Mouse (Mus musculus): Measurements from ENCODE around the gene Grid2. TPM values are rescaled to one million over a fixed set of nuclear protein-coding genes. Genes with fewer than 3 reads are reported as not detected.

Grid2 gene
- polyA plus RNA-seq, 1 experiment from 2014 or later: 3.3 TPM

GRCm38 (mm10) chr6:64607942-64608341 is 1352.3 kb downstream of the Grid2 start:
- Histone ChIP-seq H3K4me1 (replicated peaks) (no peaks in the 10 kb centered on the region), H3K4me3 (no peak overlapping the region), H3K9me3 (no peaks in the 10 kb centered on the region), H3K27ac (no peak overlapping the region), H3K27me3 (ENCODE audit: insufficient read depth, poor library complexity, severe bottlenecking) (no peaks in the 10 kb centered on the region), H3K36me3 (no peaks in the 10 kb centered on the region)
- WGBS: 31% methylated on average over 1 of the region's 1 CpGs
- peak; percentile 45 for DNase-seq (ENCODE audit: low spot score)

GRCm38 (mm10) chr6:64616843-64617242 is 1361.2 kb downstream of the Grid2 start:
- no peaks in the 10 kb centered on the region for H3K9me3 ChIP-seq
- no peak for DNase-seq (ENCODE audit: low spot score)
- no peaks in the 10 kb centered on the region for H3K36me3 ChIP-seq
- no peak overlapping the region for H3K27ac ChIP-seq
- 0 out of 2 replicates have a peak, but pooled peaks cover 14% of the 10 kb centered on the region for H3K4me1 ChIP-seq (replicated peaks)
- no peaks in the 10 kb centered on the region for H3K27me3 ChIP-seq (ENCODE audit: insufficient read depth, poor library complexity, severe bottlenecking)
- WGBS: 71% methylated on average over 4 of the region's 4 CpGs
- no peak overlapping the region for H3K4me3 ChIP-seq

- DNase-seq (ENCODE audit: low spot score): no peak
- Histone ChIP-seq H3K36me3 (no peaks in the 10 kb centered on the region), H3K27ac (no peak overlapping the region), H3K4me1 (replicated peaks) (0 out of 2 replicates have a peak, but pooled peaks cover 14% of the 10 kb centered on the region), H3K4me3 (no peak overlapping the region), H3K27me3 (ENCODE audit: insufficient read depth, poor library complexity, severe bottlenecking) (no peaks in the 10 kb centered on the region), H3K9me3 (no peaks in the 10 kb centered on the region)
- 75% methylated on average over 8 of the region's 8 CpGs for WGBS
Measured at GRCm38 (mm10) chr6:64617417-64618135, 1361.9 kb downstream of the Grid2 start.

GRCm38 (mm10) chr6:64623404-64623803 is 1367.7 kb downstream of the Grid2 start:
- no peak overlapping the region for H3K27ac ChIP-seq
- no peaks in the 10 kb centered on the region for H3K9me3 ChIP-seq
- 58% methylated on average over 3 of the region's 3 CpGs for WGBS
- no peaks in the 10 kb centered on the region for H3K27me3 ChIP-seq (ENCODE audit: insufficient read depth, poor library complexity, severe bottlenecking)
- H3K4me1 ChIP-seq (replicated peaks): no peaks in the 10 kb centered on the region
- DNase-seq (ENCODE audit: low spot score): no peak
- H3K4me3 ChIP-seq: no peak overlapping the region
- H3K36me3 ChIP-seq: no peaks in the 10 kb centered on the region

GRCm38 (mm10) chr6:64647661-64648060 is 1392.0 kb downstream of the Grid2 start:
- Histone ChIP-seq H3K27ac (0 out of 2 replicates have a peak overlapping the region, but pooled peaks have one; percentile 23), H3K9me3 (no peaks in the 10 kb centered on the region), H3K4me1 (replicated peaks) (peaks cover 31% of the 10 kb centered on the region), H3K27me3 (ENCODE audit: insufficient read depth, poor library complexity, severe bottlenecking) (no peaks in the 10 kb centered on the region), H3K4me3 (no peak overlapping the region), H3K36me3 (no peaks in the 10 kb centered on the region)
- no peak for DNase-seq (ENCODE audit: low spot score)

GRCm38 (mm10) chr6:64648196-64648595 is 1392.5 kb downstream of the Grid2 start:
- H3K4me1 ChIP-seq (replicated peaks): peaks cover 31% of the 10 kb centered on the region
- no peak overlapping the region for H3K4me3 ChIP-seq
- H3K36me3 ChIP-seq: no peaks in the 10 kb centered on the region
- WGBS: 32% methylated on average over 8 of the region's 8 CpGs
- H3K27me3 ChIP-seq (ENCODE audit: insufficient read depth, poor library complexity, severe bottlenecking): no peaks in the 10 kb centered on the region
- H3K27ac ChIP-seq: 0 out of 2 replicates have a peak overlapping the region, but pooled peaks have one; percentile 23
- no peaks in the 10 kb centered on the region for H3K9me3 ChIP-seq
- DNase-seq (ENCODE audit: low spot score): no peak

- DNase-seq (ENCODE audit: low spot score): peak; percentile 57
- WGBS: 20% methylated on average over 20 of the region's 20 CpGs
- peaks cover 31% of the 10 kb centered on the region for H3K4me1 ChIP-seq (replicated peaks)
- peak overlapping the region; percentile 82 for H3K27ac ChIP-seq
- no peaks in the 10 kb centered on the region for H3K27me3 ChIP-seq (ENCODE audit: insufficient read depth, poor library complexity, severe bottlenecking)
- H3K4me3 ChIP-seq: peak overlapping the region; percentile 44
- no peaks in the 10 kb centered on the region for H3K36me3 ChIP-seq
- H3K9me3 ChIP-seq: no peaks in the 10 kb centered on the region
Measured at GRCm38 (mm10) chr6:64649296-64650226, 1393.9 kb downstream of the Grid2 start.

- H3K27ac ChIP-seq: no peak overlapping the region
- no peak for DNase-seq (ENCODE audit: low spot score)
- peaks cover 31% of the 10 kb centered on the region for H3K4me1 ChIP-seq (replicated peaks)
- no peaks in the 10 kb centered on the region for H3K27me3 ChIP-seq (ENCODE audit: insufficient read depth, poor library complexity, severe bottlenecking)
- no peaks in the 10 kb centered on the region for H3K36me3 ChIP-seq
- H3K9me3 ChIP-seq: no peaks in the 10 kb centered on the region
- WGBS: 22% methylated on average over 7 of the region's 7 CpGs
- H3K4me3 ChIP-seq: no peak overlapping the region
Measured at GRCm38 (mm10) chr6:64650765-64651164, 1395.1 kb downstream of the Grid2 start.

- no peak overlapping the region for H3K4me3 ChIP-seq
- 84% methylated on average over 3 of the region's 3 CpGs for WGBS
- H3K4me1 ChIP-seq (replicated peaks): no peaks in the 10 kb centered on the region
- no peaks in the 10 kb centered on the region for H3K27me3 ChIP-seq (ENCODE audit: insufficient read depth, poor library complexity, severe bottlenecking)
- no peak for DNase-seq (ENCODE audit: low spot score)
- H3K9me3 ChIP-seq: no peaks in the 10 kb centered on the region
- H3K36me3 ChIP-seq: no peaks in the 10 kb centered on the region
- no peak overlapping the region for H3K27ac ChIP-seq
Measured at GRCm38 (mm10) chr6:64671010-64671409, 1415.3 kb downstream of the Grid2 start.

- Histone ChIP-seq H3K27me3 (ENCODE audit: insufficient read depth, poor library complexity, severe bottlenecking) (no peaks in the 10 kb centered on the region), H3K4me1 (replicated peaks) (no peaks in the 10 kb centered on the region), H3K27ac (no peak overlapping the region), H3K4me3 (no peak overlapping the region), H3K36me3 (no peaks in the 10 kb centered on the region), H3K9me3 (no peaks in the 10 kb centered on the region)
- DNase-seq (ENCODE audit: low spot score): no peak
- 87% methylated on average over 1 of the region's 1 CpGs for WGBS
Measured at GRCm38 (mm10) chr6:64678815-64679214, 1423.1 kb downstream of the Grid2 start.

GRCm38 (mm10) chr6:64683974-64684373 is 1428.3 kb downstream of the Grid2 start:
- peak; percentile 65 for DNase-seq (ENCODE audit: low spot score)
- WGBS: 34% methylated on average over 9 of the region's 9 CpGs
- Histone ChIP-seq H3K27me3 (ENCODE audit: insufficient read depth, poor library complexity, severe bottlenecking) (peaks cover 35% of the 10 kb centered on the region), H3K4me1 (replicated peaks) (peaks cover 13% of the 10 kb centered on the region), H3K36me3 (no peaks in the 10 kb centered on the region), H3K4me3 (no peak overlapping the region), H3K27ac (no peak overlapping the region), H3K9me3 (no peaks in the 10 kb centered on the region)

GRCm38 (mm10) chr6:64684973-64685372 is 1429.3 kb downstream of the Grid2 start:
- H3K4me3 ChIP-seq: no peak overlapping the region
- no peaks in the 10 kb centered on the region for H3K9me3 ChIP-seq
- H3K4me1 ChIP-seq (replicated peaks): peaks cover 14% of the 10 kb centered on the region
- DNase-seq (ENCODE audit: low spot score): peak; percentile 54
- H3K27me3 ChIP-seq (ENCODE audit: insufficient read depth, poor library complexity, severe bottlenecking): peaks cover 44% of the 10 kb centered on the region
- H3K27ac ChIP-seq: no peak overlapping the region
- 6% methylated on average over 5 of the region's 5 CpGs for WGBS
- H3K36me3 ChIP-seq: no peaks in the 10 kb centered on the region

Measured in hindbrain, embryonic 10.5 days (tissue).